Mouse (Mus musculus) embryonic fibroblast, embryonic 13.5 days (primary cell): ENCODE measurements around the gene Gsap. TPM values are rescaled to one million over a fixed set of nuclear protein-coding genes. Genes with fewer than 3 reads are reported as not detected.
"Not testable (repeated sequence)": the region's sequence is repeated elsewhere in the genome, so short reads cannot be mapped to it uniquely, and the experiment has no call there.

Experiments used
- H3K27ac ChIP-seq: 2 replicates; pipeline ENCODE4 v1.5.1; 2012; ENCODE audit warnings: low read length, control low read depth, inconsistent platforms; ENCODE audit not compliant: insufficient read depth
- H3K4me1 ChIP-seq: 2 replicates; pipeline ENCODE4 v1.6.1; 2011; ENCODE audit warnings: low read length; ENCODE audit not compliant: control insufficient read depth, insufficient read depth
- H3K4me3 ChIP-seq: 2 replicates; pipeline ENCODE4 v1.5.1; 2011; ENCODE audit warnings: mild to moderate bottlenecking, control low read depth, low read length; ENCODE audit not compliant: insufficient read depth
- CTCF ChIP-seq: IDR thresholded peaks from 2 replicates; pipeline ENCODE4 v1.5.1; 2011; ENCODE audit warnings: mild to moderate bottlenecking, control low read depth, low read length, moderate library complexity, borderline replicate concordance; ENCODE audit not compliant: insufficient read depth
- POLR2A ChIP-seq: IDR thresholded peaks from 2 replicates; pipeline ENCODE4 v1.6.1; 2011; ENCODE audit warnings: low read depth, mild to moderate bottlenecking, control low read depth, low read length, moderate library complexity
- polyA plus RNA-seq: library from polyadenylated mRNA; stranded (reverse); fragments of >200 nt; gene quantifications from 2 replicates; pipeline ENCODE4 v1.2.4, GENCODE M21; 2011; ENCODE audit warnings: low read depth; ENCODE audit not compliant: missing spikeins, insufficient read length

Gene Gsap
- polyA plus RNA-seq, 1 experiment: 4.6 TPM

- no peak for TF ChIP-seq POLR2A
- no peak for TF ChIP-seq CTCF
- Histone ChIP-seq H3K27ac (no peak overlapping the region), H3K4me3 (no peak overlapping the region), H3K4me1 (no peaks in the 10 kb centered on the region)
Measured at GRCm38 (mm10) chr5:21271386-21272354, 85.6 kb downstream of the Gsap start.

DNA sequence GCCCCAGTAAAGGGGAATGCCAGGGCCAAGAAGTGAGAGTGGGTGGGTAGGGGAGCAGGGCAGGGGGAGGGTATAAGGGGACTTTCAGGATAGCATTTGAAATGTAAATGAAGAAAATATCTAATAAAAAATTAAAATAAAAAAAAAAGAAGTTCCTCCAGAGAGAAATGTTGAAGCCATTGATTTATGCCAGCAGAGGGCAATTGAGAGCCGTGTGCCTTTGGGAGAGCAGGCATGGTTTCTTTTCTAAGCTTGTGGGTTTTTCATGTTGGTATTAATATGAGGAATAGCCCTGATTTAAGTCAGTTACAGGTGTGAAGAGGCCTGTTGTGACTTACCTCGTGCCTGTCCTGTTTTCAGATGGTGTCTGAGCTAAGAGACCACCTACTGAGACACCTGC lies 91.6 kb downstream of the Gsap start:
- not testable (repeated sequence) for H3K4me3 ChIP-seq, H3K4me1 ChIP-seq, H3K27ac ChIP-seq

GRCm38 (mm10) chr5:21283356-21284062 lies 97.5 kb downstream of the Gsap start:
- no peak for TF ChIP-seq CTCF
- no peak for TF ChIP-seq POLR2A
- Histone ChIP-seq H3K4me1 (peaks cover 5% of the 10 kb centered on the region; the same call in 1 of the 2 replicates), H3K27ac (peak overlapping the region; percentile 61), H3K4me3 (no peak overlapping the region)

- TF ChIP-seq POLR2A (no peak), CTCF (no peak)
- H3K27ac ChIP-seq: no peak overlapping the region
Measured at GRCm38 (mm10) chr5:21288658-21289435, 102.8 kb downstream of the Gsap start.

GRCm38 (mm10) chr5:21290594-21290993 lies 104.5 kb downstream of the Gsap start:
- no peak overlapping the region for H3K27ac ChIP-seq
- H3K4me3 ChIP-seq: no peak overlapping the region
- H3K4me1 ChIP-seq: no peaks in the 10 kb centered on the region
- TF ChIP-seq POLR2A (no peak), CTCF (no peak)

More at GRCm38 (mm10) chr5:21288658-21289435, 102.8 kb downstream of the Gsap start:
- peaks cover under 1% of the 10 kb centered on the region; the same call in 1 of the 2 replicates for H3K4me1 ChIP-seq
- H3K4me3 ChIP-seq: no peak overlapping the region

GRCm38 (mm10) chr5:21295683-21296082 lies 109.6 kb downstream of the Gsap start:
- H3K4me3 ChIP-seq: no peak overlapping the region
- no peak overlapping the region for H3K27ac ChIP-seq
- no peaks in the 10 kb centered on the region for H3K4me1 ChIP-seq
- no peak for TF ChIP-seq CTCF
- no peak for TF ChIP-seq POLR2A

DNA sequence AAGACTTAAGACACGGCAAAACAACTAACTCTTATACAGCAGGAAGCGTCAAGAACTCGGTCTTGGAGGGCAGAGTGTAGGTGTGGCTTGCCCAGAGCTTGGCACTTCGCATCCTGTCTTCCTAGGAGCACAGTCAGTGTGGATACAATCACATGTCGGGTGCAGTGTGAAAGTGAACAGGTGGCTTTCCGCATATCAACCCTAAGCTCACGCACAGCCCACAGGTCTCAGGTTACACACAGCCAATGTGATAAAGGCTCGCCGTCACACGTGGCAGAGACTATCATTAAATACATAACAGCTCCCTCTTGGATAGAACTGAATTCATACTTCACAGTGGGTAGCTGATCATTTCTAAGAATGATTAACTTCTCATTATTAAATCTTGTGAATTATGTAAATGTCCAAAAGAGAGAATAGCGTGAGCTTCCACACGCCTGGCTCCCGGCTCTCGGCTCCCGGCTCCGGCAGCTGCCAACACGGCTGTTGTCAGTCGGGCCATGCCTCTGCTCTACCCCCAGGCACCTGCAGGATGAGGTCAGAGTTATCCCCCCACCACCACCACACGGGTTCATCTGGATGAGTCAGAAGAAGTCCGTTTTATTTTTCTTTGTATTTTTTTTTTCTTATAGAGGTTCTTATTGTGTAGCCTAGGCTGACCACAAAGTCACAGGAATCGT lies 113.2 kb downstream of the Gsap start:
- Histone ChIP-seq H3K27ac (no peak overlapping the region), H3K4me1 (no peaks in the 10 kb centered on the region; the same call in 1 of the 2 replicates)
- no peak for TF ChIP-seq CTCF

GRCm38 (mm10) chr5:21300058-21300457 lies 114.0 kb downstream of the Gsap start:
- H3K4me3 ChIP-seq: no peak overlapping the region
- H3K4me1 ChIP-seq: no peaks in the 10 kb centered on the region; the same call in 1 of the 2 replicates
- TF ChIP-seq POLR2A (no peak), CTCF (no peak)
- H3K27ac ChIP-seq: no peak overlapping the region

More for the DNA sequence above, 113.2 kb downstream of the Gsap start:
- H3K4me3 ChIP-seq: no peak overlapping the region

- no peak overlapping the region for H3K4me3 ChIP-seq
- H3K27ac ChIP-seq: no peak overlapping the region
- no peaks in the 10 kb centered on the region; the same call in 1 of the 2 replicates for H3K4me1 ChIP-seq
- TF ChIP-seq CTCF (no peak), POLR2A (no peak)
Measured at GRCm38 (mm10) chr5:21301011-21301410, 115.0 kb downstream of the Gsap start.
